Mouse (Mus musculus) midbrain, embryonic 11.5 days (tissue): ENCODE measurements around the gene Dcps. TPM values are rescaled to one million over a fixed set of nuclear protein-coding genes. Genes with fewer than 3 reads are reported as not detected.
"Not testable (repeated sequence)": the region's sequence is repeated elsewhere in the genome, so short reads cannot be mapped to it uniquely, and the experiment has no call there.

ENCODE experiments used
- ATAC-seq: fragments of 200-750 bp; cut with Nextera tagmentation; 2 replicates; pipeline ENCODE4 v1.8.0; 2017; ENCODE audit warnings: moderate TSS enrichment, moderate library complexity; ENCODE audit not compliant: low FRiP score
- DNase-seq: peaks from one replicate; pipeline ENCODE4 v3.0.0; 2015; ENCODE audit warnings: low spot score; ENCODE audit errors: missing footprints
- H3K27ac ChIP-seq: fragments of 300-500 bp; sonication (generic); 2 replicates; pipeline ENCODE4 v1.5.1; 2014; ENCODE audit warnings: low read depth, low read length
- H3K27me3 ChIP-seq: fragments of 300-500 bp; sonication (generic); 2 replicates; pipeline ENCODE4 v1.6.1; 2014; ENCODE audit warnings: mild to moderate bottlenecking, low read length, moderate library complexity, mixed read lengths; ENCODE audit not compliant: control insufficient read depth, insufficient read depth
- H3K36me3 ChIP-seq: fragments of 300-500 bp; sonication (generic); 2 replicates; pipeline ENCODE4 v1.6.1; 2014; ENCODE audit warnings: mild to moderate bottlenecking, low read length, moderate library complexity, mixed read lengths; ENCODE audit not compliant: control insufficient read depth, insufficient read depth
- H3K4me1 ChIP-seq: fragments of 300-500 bp; sonication (generic); 2 replicates; pipeline ENCODE4 v1.6.1; 2014; ENCODE audit warnings: low read length; ENCODE audit not compliant: control insufficient read depth, insufficient read depth
- H3K4me2 ChIP-seq: fragments of 300-500 bp; sonication (generic); 2 replicates; pipeline ENCODE4 v1.6.1; 2014; ENCODE audit warnings: mild to moderate bottlenecking, moderate library complexity
- H3K4me3 ChIP-seq: fragments of 300-500 bp; sonication (generic); 2 replicates; pipeline ENCODE4 v1.5.1; 2014; ENCODE audit warnings: low read depth, low read length
- H3K9ac ChIP-seq: fragments of 300-500 bp; sonication (generic); 2 replicates; pipeline ENCODE4 v1.6.1; 2014; ENCODE audit warnings: low read length
- H3K9me3 ChIP-seq: fragments of 300-500 bp; sonication (generic); 2 replicates; pipeline ENCODE4 v1.6.1; 2016; ENCODE audit warnings: low read length; ENCODE audit not compliant: control insufficient read depth
- WGBS: fragments of 180-500 bp; shearing (Covaris S2); extraction: QIAGEN DNeasy Blood & Tissue Kit; methylation state at CpG from one replicate; pipeline ENCODE4 v1.1.7; 2014; 5-methylcytosine and 5-hydroxymethylcytosine counted together
- polyA plus RNA-seq: library from polyadenylated mRNA; unstranded; fragments of >200 nt; fragmentation: Nextera tagmentation; extraction: Ambion mirVana; gene quantifications from 2 replicates; pipeline ENCODE4 v1.2.1, GENCODE M21; 2014

Gene Dcps
- polyA plus RNA-seq, 1 experiment from 2014 or later = 98.0 TPM

DNA sequence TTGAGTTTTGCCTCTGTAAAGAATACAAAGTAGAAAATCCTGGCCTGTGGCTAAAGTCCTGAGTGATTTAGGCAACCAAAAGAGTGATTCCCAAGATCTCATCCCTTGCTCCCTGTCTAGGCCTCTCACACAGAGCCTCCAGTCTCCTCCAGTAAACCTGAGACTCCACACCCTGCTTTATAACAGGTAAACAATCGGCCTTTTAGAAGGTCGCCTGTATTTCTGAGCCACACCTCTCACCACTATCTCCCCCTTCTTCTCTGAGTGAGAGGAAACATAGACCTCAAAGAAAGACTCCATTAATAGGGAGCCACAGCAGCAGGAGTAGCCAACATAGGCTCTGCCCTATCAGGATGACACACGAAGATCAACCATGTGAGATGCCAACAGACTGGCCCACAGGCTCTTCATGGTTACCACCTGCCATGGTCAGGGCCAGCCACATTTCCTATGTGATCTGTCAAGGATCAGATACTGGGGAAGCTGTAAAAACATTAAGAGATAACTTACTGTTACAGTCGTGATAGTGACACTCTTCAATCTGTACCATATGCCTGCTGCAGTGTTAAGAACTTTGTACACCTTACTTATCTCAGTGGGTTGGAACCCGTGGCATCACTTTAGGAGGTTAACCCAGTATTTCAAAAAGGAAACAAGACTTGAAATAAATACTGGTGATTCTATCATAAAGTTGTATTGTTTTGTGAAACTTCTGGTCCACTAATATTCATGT is 11.6 kb downstream of the Dcps start:
- H3K9me3 ChIP-seq = no peaks in the 10 kb centered on the region
- no peaks in the 10 kb centered on the region for H3K27me3 ChIP-seq
- WGBS = 75% methylated on average over 5 of the region's 5 CpGs
- DNase-seq = no peak
- H3K9ac ChIP-seq = no peak overlapping the region
- no peak overlapping the region for H3K4me3 ChIP-seq
- no peaks in the 10 kb centered on the region for H3K36me3 ChIP-seq
- peaks cover 13% of the 10 kb centered on the region for H3K4me1 ChIP-seq
- H3K27ac ChIP-seq = no peak overlapping the region
- ATAC-seq = no peak
- H3K4me2 ChIP-seq = no peak overlapping the region

DNA sequence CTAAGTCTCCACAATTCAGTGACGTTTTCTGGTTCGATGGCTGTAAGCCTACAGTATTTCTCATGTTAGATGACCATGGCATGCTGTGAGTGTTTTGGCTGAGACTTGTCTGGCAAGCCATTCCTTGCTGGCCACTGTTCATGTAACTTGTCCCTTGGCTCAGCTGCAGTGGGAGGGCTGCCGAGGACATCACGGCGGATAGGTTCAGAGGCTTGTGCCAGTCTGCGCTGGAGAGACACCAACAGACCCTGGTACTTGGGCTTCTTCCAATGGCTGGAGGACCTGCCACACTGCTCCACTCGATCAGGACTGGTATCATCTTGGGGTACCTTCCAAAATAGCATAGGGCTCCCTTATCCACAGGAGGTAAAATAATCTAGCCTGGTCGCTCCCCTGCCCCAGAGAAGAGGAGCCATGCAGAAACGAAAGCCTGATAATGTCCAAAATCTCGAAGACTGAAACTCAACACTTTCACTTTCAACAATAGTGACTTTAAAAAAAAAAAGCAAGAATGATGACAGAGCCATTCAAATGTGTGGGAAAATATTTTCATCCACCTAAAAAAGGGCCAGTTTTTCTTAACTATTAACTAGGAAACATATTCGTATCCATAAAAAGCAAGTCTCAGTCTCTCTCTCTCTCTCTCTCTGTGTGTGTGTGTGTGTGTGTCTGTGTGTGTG is 12.7 kb downstream of the Dcps start:
- DNase-seq = no peak
- Histone ChIP-seq H3K9me3 (no peaks in the 10 kb centered on the region), H3K9ac (no peak overlapping the region), H3K27ac (no peak overlapping the region), H3K4me3 (no peak overlapping the region), H3K4me2 (no peak overlapping the region), H3K4me1 (peaks cover 13% of the 10 kb centered on the region), H3K36me3 (no peaks in the 10 kb centered on the region), H3K27me3 (no peaks in the 10 kb centered on the region)
- 95% methylated on average over 11 of the region's 11 CpGs for WGBS
- ATAC-seq = no peak

DNA sequence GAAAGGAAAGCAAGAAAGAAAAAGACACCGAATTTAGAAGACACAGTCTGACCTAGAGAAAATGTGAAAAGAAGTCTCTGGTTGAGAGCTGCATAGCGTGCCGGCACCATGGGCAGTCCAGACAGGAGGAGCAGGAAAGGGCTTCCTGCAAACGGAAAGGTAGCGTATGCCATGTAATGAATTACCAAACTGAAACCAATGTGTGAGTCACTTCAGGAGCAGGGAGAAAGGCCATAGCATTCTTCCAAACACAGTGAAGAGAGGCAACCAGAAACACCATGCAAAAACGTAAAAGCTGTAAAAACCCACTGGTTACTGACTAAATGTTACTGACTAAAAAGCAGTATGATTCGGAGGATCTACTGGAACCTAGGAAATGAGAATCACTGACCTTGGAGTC is 14.1 kb downstream of the Dcps start:
- Histone ChIP-seq H3K4me2 (no peak overlapping the region), H3K9me3 (no peaks in the 10 kb centered on the region), H3K27me3 (no peaks in the 10 kb centered on the region), H3K27ac (no peak overlapping the region), H3K9ac (no peak overlapping the region), H3K36me3 (no peaks in the 10 kb centered on the region), H3K4me3 (no peak overlapping the region), H3K4me1 (peaks cover under 1% of the 10 kb centered on the region; the same call in 1 of the 2 replicates)
- ATAC-seq (no peak), DNase-seq (no peak)
- WGBS = 91% methylated on average over 7 of the region's 7 CpGs

DNA sequence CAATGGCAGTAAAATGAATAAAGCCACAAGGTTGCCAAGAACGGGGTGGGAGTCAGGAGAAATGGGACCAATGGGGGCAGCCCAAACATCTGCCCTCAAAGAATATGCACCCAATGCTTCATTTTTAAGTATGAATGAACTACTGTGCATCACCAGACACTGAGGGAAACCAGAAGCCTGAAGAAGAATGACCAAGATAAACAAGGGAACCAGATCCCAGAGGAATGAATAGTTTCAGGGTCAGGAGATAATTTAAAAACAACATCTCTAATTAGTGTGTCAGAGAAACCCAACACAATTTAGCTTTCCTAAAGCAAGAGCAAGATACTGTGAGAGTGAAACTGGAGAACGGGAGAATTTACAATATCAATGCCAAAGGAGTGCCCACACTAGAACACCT is 15.2 kb downstream of the Dcps start:
- Histone ChIP-seq H3K9me3 (no peaks in the 10 kb centered on the region), H3K4me1 (no peaks in the 10 kb centered on the region), H3K27me3 (no peaks in the 10 kb centered on the region), H3K4me2 (no peak overlapping the region), H3K36me3 (peaks cover 2% of the 10 kb centered on the region; the same call in 1 of the 2 replicates), H3K27ac (no peak overlapping the region), H3K4me3 (no peak overlapping the region), H3K9ac (no peak overlapping the region)
- no peak for DNase-seq
- 86% methylated on average over 2 of the region's 2 CpGs for WGBS
- no peak for ATAC-seq

DNA sequence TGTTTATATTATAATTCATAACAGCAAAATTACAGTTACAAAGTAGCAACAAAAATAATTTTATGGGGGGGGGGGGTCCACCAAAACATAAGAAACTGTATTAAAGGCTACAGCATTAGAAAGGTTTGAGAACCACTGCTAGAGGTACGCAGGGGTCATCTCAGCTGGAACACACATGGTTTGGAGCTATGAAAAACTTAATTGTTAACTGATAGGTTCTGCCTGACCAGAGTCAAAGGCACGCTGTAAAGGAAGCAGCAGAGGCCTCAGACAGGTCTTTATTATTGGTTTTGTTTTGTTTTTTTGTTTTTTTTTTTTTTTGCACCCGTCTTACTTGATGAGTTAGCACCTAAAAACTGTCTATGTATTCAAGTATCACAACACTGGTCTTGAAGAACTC is 17.4 kb downstream of the Dcps start:
- DNase-seq = no peak
- H3K4me3 ChIP-seq = no peak overlapping the region
- H3K9me3 ChIP-seq = no peaks in the 10 kb centered on the region
- 93% methylated on average over 3 of the region's 3 CpGs for WGBS
- no peak for ATAC-seq
- H3K4me2 ChIP-seq = no peak overlapping the region
- H3K36me3 ChIP-seq = peaks cover 2% of the 10 kb centered on the region; the same call in 1 of the 2 replicates
- no peak overlapping the region for H3K27ac ChIP-seq
- H3K27me3 ChIP-seq = no peaks in the 10 kb centered on the region
- no peak overlapping the region for H3K9ac ChIP-seq
- H3K4me1 ChIP-seq = no peaks in the 10 kb centered on the region

DNA sequence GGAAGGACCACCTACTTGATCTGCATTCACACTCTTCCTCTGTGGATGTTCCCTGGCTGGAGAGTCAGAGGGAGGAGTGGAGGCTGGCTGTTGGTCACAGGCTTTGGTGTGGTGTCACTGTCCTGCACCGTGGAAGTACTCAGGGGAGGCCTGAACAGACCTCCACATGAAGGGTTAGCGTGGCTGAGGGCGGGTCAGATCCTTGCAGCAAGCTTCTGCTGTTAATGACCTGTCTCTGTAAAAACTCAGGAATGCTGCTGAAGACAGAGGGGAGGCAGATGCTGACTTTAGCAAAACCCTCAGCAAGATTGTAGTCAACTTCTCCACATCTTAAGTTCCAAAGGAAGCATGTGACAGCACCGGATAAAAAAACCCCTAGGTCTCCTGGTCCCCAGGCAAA is 19.0 kb downstream of the Dcps start:
- DNase-seq (no peak), ATAC-seq (no peak)
- no peaks in the 10 kb centered on the region for H3K9me3 ChIP-seq
- no peak overlapping the region for H3K27ac ChIP-seq
- no peak overlapping the region for H3K4me2 ChIP-seq
- WGBS = 92% methylated on average over 4 of the region's 4 CpGs
- no peaks in the 10 kb centered on the region for H3K4me1 ChIP-seq
- no peak overlapping the region for H3K4me3 ChIP-seq
- H3K27me3 ChIP-seq = no peaks in the 10 kb centered on the region
- H3K36me3 ChIP-seq = peaks cover 2% of the 10 kb centered on the region; the same call in 1 of the 2 replicates
- no peak overlapping the region for H3K9ac ChIP-seq

DNA sequence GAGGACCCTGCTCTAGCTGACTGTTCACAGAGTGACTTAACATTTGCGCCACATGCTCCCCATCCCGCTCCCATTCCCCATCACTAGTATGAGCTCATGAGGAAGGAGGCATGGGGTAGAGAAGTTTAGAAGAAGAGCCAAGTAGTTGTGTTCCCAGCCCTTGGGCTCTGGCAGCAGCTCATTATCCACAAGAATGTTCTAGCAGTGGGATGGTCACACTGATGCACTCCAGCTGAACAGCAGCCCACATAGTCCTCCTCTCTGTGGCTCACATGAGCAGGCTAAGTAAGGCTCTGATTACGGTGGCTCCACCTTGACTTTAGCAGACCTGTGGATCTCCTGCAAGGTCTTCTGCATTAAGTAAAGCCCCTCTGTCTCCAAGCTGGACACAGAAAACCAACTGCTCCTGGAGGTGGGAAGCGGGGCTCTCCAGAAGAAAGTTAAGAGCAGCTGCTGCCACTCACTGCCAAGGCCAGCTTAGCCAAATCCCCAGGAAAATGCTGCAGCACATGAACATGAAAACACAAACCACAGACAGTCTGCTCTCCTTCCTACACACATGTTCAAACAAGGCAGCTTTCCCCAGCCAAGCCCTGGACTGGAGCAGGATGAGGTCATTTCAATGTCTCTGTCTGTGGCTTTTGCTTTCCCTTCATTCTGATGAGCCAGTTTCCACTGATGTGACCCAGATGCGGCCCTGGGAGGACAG is 19.7 kb downstream of the Dcps start:
- WGBS = 91% methylated on average over 5 of the region's 5 CpGs
- DNase-seq (no peak), ATAC-seq (no peak)
- Histone ChIP-seq H3K9ac (no peak overlapping the region), H3K4me3 (no peak overlapping the region), H3K9me3 (no peaks in the 10 kb centered on the region), H3K36me3 (peaks cover 2% of the 10 kb centered on the region; the same call in 1 of the 2 replicates), H3K27ac (no peak overlapping the region), H3K4me2 (no peak overlapping the region), H3K4me1 (no peaks in the 10 kb centered on the region), H3K27me3 (no peaks in the 10 kb centered on the region)

DNA sequence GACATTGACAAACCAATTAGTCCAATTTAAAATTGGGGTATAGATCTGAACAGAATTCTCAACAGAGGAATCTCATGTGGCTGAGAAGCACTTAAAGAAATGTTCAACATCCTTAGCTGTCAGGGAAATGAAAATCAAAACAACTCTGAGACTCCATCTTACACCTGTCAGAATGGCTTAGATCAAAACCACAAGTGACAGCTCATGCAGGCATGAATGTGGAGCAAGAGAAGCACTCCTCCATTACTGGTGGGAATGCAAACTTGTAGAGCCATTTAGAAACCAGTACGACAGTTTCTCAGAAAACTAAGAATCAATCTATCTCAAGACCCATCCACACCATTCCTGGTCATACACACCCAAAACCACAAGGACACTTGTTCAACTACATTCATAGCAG is 22.9 kb downstream of the Dcps start:
- Histone ChIP-seq H3K27ac (no peak overlapping the region), H3K4me3 (no peak overlapping the region), H3K4me2 (no peak overlapping the region), H3K36me3 (peaks cover 2% of the 10 kb centered on the region; the same call in 1 of the 2 replicates), H3K27me3 (no peaks in the 10 kb centered on the region), H3K9me3 (no peaks in the 10 kb centered on the region), H3K9ac (no peak overlapping the region), H3K4me1 (no peaks in the 10 kb centered on the region)
- ATAC-seq = no peak
- WGBS = 84% methylated on average over 1 of the region's 1 CpGs
- no peak for DNase-seq

DNA sequence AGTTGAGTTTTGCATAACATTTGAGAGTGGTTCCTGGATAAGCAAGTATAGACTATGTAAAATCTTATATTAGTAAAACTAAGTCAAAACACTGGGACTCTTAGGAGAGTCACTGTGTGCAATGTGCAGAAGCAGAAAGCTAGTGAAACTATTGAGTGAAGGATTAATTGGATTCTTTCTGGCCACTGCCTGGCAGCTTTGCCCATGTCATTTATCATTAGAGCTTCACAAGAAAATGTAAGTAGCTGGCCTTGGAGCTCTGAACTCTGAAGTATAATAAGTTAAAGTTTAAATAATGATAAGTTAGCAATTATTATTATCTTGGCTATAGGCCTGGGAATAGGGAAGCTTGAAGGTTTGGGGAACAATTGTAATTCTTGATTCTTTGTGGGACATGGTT is 27.0 kb downstream of the Dcps start:
- H3K36me3 ChIP-seq, DNase-seq, H3K4me3 ChIP-seq, H3K27me3 ChIP-seq, H3K27ac ChIP-seq, H3K9me3 ChIP-seq, H3K9ac ChIP-seq, H3K4me1 ChIP-seq, ATAC-seq, H3K4me2 ChIP-seq: not testable (repeated sequence)
